Mouse (Mus musculus) monocyte, adult 5-6 weeks (primary cell): ENCODE results near the gene Nufip1. TPM values are rescaled to one million over a fixed set of nuclear protein-coding genes. Genes with fewer than 3 reads are reported as not detected.
"Not testable (repeated sequence)": the region's sequence is repeated elsewhere in the genome, so short reads cannot be mapped to it uniquely, and the experiment has no call there.

Source experiments
- ATAC-seq: fragments of 153-309, 156-312 bp; replicated peaks from 2 replicates; pipeline ENCODE4 v1.8.0; 2017; ENCODE audit warnings: mild to moderate bottlenecking; ENCODE audit not compliant: low TSS enrichment, insufficient number of reproducible peaks, severe bottlenecking, poor library complexity, low FRiP score
- total RNA-seq: library from RNA; stranded (forward); fragments of 200-1000, 200-491, 200-594 nt; gene quantifications from 3 replicates; pipeline ENCODE4 v1.2.3, GENCODE M21; 2017

Nufip1 gene
- total RNA-seq, 1 experiment from 2014 or later: 16.5 TPM

GRCm38 (mm10) chr14:76122663-76123058, 12.0 kb downstream of the Nufip1 start:
- no peak for ATAC-seq

GRCm38 (mm10) chr14:76127311-76127710, 16.6 kb downstream of the Nufip1 start:
- ATAC-seq: no peak

- no peak for ATAC-seq
These were observed 17.5 kb downstream of the Nufip1 start for GRCm38 (mm10) chr14:76128174-76128573.

GRCm38 (mm10) chr14:76134975-76135374, 24.3 kb downstream of the Nufip1 start:
- no peak for ATAC-seq

GRCm38 (mm10) chr14:76145248-76145647, 34.6 kb downstream of the Nufip1 start:
- no peak for ATAC-seq

- no peak for ATAC-seq
These were observed 35.2 kb downstream of the Nufip1 start for GRCm38 (mm10) chr14:76145868-76146267.

GRCm38 (mm10) chr14:76147061-76147460, 36.4 kb downstream of the Nufip1 start:
- no peak for ATAC-seq

- ATAC-seq: no peak
These were observed 37.6 kb downstream of the Nufip1 start for GRCm38 (mm10) chr14:76148294-76148693.

- ATAC-seq: no peak
These were observed 39.0 kb downstream of the Nufip1 start for GRCm38 (mm10) chr14:76149531-76150179.

GRCm38 (mm10) chr14:76150499-76150898, 39.8 kb downstream of the Nufip1 start:
- ATAC-seq: no peak

GRCm38 (mm10) chr14:76151011-76151410, 40.3 kb downstream of the Nufip1 start:
- no peak for ATAC-seq

GRCm38 (mm10) chr14:76151820-76152161, 41.1 kb downstream of the Nufip1 start:
- no peak for ATAC-seq

GRCm38 (mm10) chr14:76152162-76153002, 41.7 kb downstream of the Nufip1 start:
- peak; percentile 90 for ATAC-seq

GRCm38 (mm10) chr14:76153003-76153675, 42.4 kb downstream of the Nufip1 start:
- ATAC-seq: no peak

- no peak for ATAC-seq
These were observed 43.1 kb downstream of the Nufip1 start for GRCm38 (mm10) chr14:76153828-76154227.

- ATAC-seq: no peak
These were observed 47.6 kb downstream of the Nufip1 start for GRCm38 (mm10) chr14:76158192-76158785.

GRCm38 (mm10) chr14:76160580-76160979, 49.9 kb downstream of the Nufip1 start:
- ATAC-seq: not testable (repeated sequence)

GRCm38 (mm10) chr14:76164236-76164635, 53.5 kb downstream of the Nufip1 start:
- no peak for ATAC-seq
